Mouse (Mus musculus) intestine, embryonic 15.5 days (tissue): ENCODE results near the gene Prim2. TPM values are rescaled to one million over a fixed set of nuclear protein-coding genes. Genes with fewer than 3 reads are reported as not detected.

ENCODE experiments used
- ATAC-seq: fragments of 200-750 bp; cut with Nextera tagmentation; 2 replicates; pipeline ENCODE4 v1.8.0; 2017; ENCODE audit warnings: moderate TSS enrichment, moderate library complexity
- H3K27ac ChIP-seq: fragments of 300-500 bp; sonication (generic); 2 replicates; pipeline ENCODE4 v1.5.1; 2015; ENCODE audit warnings: mild to moderate bottlenecking, inconsistent platforms
- H3K27me3 ChIP-seq: fragments of 300-500 bp; sonication (generic); replicated peaks from 2 replicates; pipeline ENCODE4 v1.6.1; 2015; ENCODE audit warnings: inconsistent platforms
- H3K36me3 ChIP-seq: fragments of 300-500 bp; sonication (generic); 2 replicates; pipeline ENCODE4 v1.6.1; 2015; ENCODE audit warnings: inconsistent platforms
- H3K4me1 ChIP-seq: fragments of 300-500 bp; sonication (generic); replicated peaks from 2 replicates; pipeline ENCODE4 v1.6.1; 2015; ENCODE audit warnings: inconsistent platforms
- H3K4me2 ChIP-seq: fragments of 300-500 bp; sonication (generic); replicated peaks from 2 replicates; pipeline ENCODE4 v1.6.1; 2015; ENCODE audit warnings: mild to moderate bottlenecking, inconsistent platforms
- H3K4me3 ChIP-seq: fragments of 300-500 bp; sonication (generic); replicated peaks from 2 replicates; pipeline ENCODE4 v1.5.1; 2015; ENCODE audit warnings: inconsistent platforms
- H3K9ac ChIP-seq: fragments of 300-500 bp; sonication (generic); 2 replicates; pipeline ENCODE4 v1.6.1; 2015; ENCODE audit warnings: inconsistent platforms
- H3K9me3 ChIP-seq: fragments of 300-500 bp; sonication (generic); 2 replicates; pipeline ENCODE4 v1.6.1; 2016; ENCODE audit warnings: inconsistent platforms
- WGBS: fragments of 180-500 bp; shearing (Covaris S2); methylation state at CpG from one replicate; pipeline ENCODE4 v1.1.7; 2015; 5-methylcytosine and 5-hydroxymethylcytosine counted together
- polyA plus RNA-seq: library from polyadenylated mRNA; unstranded; fragments of >200 nt; fragmentation: Nextera tagmentation; extraction: Ambion mirVana; gene quantifications from 2 replicates; pipeline ENCODE4 v1.2.1, GENCODE M21; 2015

Prim2 gene
- polyA plus RNA-seq, 1 experiment from 2014 or later: 30.8 TPM

GRCm38 (mm10) chr1:33680435-33680834, 10.8 kb upstream of the Prim2 start:
- Histone ChIP-seq H3K4me3 (no peak overlapping the region), H3K4me2 (no peak overlapping the region), H3K27me3 (no peaks in the 10 kb centered on the region), H3K9me3 (no peaks in the 10 kb centered on the region), H3K27ac (no peak overlapping the region), H3K36me3 (no peaks in the 10 kb centered on the region), H3K4me1 (no peaks in the 10 kb centered on the region), H3K9ac (no peak overlapping the region)
- no peak for ATAC-seq
- WGBS: 29% methylated on average over 3 of the region's 4 CpGs

DNA sequence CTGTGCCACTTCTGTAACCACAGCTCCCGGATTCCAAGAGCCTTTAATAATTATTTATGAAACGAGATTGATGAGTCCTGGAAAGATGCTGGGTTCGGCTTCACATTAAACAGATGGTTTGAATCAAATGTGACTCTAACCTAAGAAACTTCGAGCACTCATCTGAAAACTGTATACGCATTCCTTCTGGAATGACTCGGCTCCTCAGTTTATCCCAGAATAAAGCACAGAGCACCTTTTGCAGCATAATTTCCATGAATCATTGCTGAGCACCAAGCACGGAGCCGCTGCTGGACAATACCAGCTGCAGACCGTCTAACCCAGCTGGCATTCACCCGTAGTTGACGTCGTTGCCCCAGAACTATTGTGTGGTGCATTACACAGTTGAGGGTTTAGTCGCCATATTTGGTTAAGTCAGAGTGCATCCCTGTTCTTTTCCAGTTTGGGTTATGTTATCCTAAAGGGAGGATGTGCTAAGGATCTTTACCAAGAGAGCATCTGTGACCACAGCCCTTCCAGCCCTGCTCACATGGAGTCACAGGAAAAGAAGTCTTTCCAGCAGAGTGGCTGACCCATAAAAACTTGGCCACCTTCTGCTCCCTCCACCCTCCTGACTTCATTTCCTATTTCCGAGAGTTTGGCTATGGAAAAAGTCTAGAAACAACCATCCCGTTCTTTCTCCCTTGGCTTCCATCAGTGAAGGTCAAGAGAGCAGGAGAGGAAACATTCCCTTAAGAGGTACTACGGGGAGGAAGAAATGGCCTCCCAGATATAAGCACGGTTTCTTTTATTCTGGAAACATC, 3.8 kb upstream of the Prim2 start:
- 50% methylated on average over 17 of the region's 17 CpGs for WGBS
- no peak overlapping the region for H3K4me3 ChIP-seq
- H3K36me3 ChIP-seq: no peaks in the 10 kb centered on the region
- ATAC-seq: no peak
- 0 out of 2 replicates have a peak overlapping the region, but pooled peaks have one; percentile 32 for H3K27ac ChIP-seq
- peaks cover 2% of the 10 kb centered on the region; the same call in 1 of the 2 replicates for H3K4me1 ChIP-seq
- H3K9ac ChIP-seq: no peak overlapping the region
- H3K27me3 ChIP-seq: no peaks in the 10 kb centered on the region
- no peaks in the 10 kb centered on the region for H3K9me3 ChIP-seq
- peak overlapping the region; percentile 12; the same call in 1 of the 2 replicates for H3K4me2 ChIP-seq

DNA sequence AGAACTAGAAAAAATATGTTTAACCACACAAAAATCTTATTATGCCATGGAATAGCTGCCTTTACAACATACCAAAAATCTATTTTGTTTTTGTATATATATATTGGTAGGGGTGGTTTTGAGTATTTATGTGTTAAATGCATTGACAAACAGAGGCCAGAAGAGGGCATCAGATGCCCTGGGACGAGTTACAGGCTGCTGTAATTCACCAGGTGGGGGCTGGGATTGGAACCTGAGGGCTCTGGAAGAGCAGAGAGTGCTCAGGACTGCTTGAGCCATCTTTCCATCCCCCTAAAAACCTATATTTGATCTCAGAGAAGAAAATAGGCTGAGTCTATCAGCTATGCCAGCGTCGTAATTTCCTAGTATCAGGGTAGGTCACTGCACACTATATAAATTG, 2.9 kb upstream of the Prim2 start:
- Histone ChIP-seq H3K9ac (no peak overlapping the region), H3K27me3 (no peaks in the 10 kb centered on the region), H3K9me3 (no peaks in the 10 kb centered on the region), H3K36me3 (no peaks in the 10 kb centered on the region), H3K4me2 (no peak overlapping the region), H3K4me3 (no peak overlapping the region), H3K4me1 (peaks cover 2% of the 10 kb centered on the region; the same call in 1 of the 2 replicates), H3K27ac (no peak overlapping the region)
- WGBS: 27% methylated on average over 3 of the region's 3 CpGs
- no peak for ATAC-seq

DNA sequence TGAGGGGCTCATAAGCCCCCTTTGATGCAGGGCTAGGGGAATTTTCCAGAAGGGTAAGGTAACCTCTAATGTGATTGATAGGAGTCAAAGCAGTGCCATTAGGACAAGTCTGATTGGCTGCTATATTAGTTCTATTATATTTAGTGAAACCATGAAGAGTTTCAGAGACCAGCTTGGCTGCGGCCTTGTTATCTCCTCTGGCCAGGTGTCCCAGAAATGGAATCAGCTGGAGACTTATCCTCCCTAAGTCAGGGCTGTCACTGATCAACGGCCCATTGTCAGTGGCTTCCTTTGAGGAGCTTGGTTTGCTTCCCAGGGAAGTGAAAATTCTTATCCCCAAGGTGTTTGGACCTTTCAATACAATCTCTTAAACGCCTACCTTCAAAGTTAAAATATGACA, 2.5 kb upstream of the Prim2 start:
- no peaks in the 10 kb centered on the region for H3K27me3 ChIP-seq
- 73% methylated on average over 3 of the region's 3 CpGs for WGBS
- no peak overlapping the region for H3K4me2 ChIP-seq
- H3K27ac ChIP-seq: no peak overlapping the region
- ATAC-seq: no peak
- H3K9me3 ChIP-seq: no peaks in the 10 kb centered on the region
- H3K4me1 ChIP-seq: peaks cover 2% of the 10 kb centered on the region; the same call in 1 of the 2 replicates
- H3K4me3 ChIP-seq: no peak overlapping the region
- no peak overlapping the region for H3K9ac ChIP-seq
- no peaks in the 10 kb centered on the region for H3K36me3 ChIP-seq

DNA sequence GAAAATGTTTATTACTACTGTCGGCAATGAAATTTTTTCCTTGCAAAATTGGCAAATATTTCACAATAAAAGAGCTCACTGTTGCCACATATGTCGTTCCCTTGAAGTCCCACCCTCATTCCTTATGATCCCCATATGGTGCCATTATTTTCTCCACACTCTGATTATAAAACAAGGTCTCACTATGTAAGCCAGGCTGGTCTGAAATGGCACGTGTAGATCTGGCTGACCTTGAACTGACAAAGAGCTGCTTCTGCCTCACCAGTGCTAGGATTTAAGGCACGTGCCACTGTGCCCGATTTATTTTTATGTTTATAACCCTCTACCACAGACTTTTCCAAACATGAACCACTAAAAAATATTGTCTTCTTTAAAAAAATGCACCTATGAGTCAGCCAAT, 1.8 kb upstream of the Prim2 start:
- Histone ChIP-seq H3K4me1 (peaks cover 2% of the 10 kb centered on the region; the same call in 1 of the 2 replicates), H3K27me3 (no peaks in the 10 kb centered on the region), H3K9me3 (no peaks in the 10 kb centered on the region), H3K9ac (no peak overlapping the region), H3K27ac (no peak overlapping the region), H3K4me3 (no peak overlapping the region), H3K4me2 (no peak overlapping the region), H3K36me3 (no peaks in the 10 kb centered on the region)
- WGBS: 62% methylated on average over 5 of the region's 5 CpGs
- no peak for ATAC-seq

- H3K4me1 ChIP-seq: peaks cover 2% of the 10 kb centered on the region; the same call in 1 of the 2 replicates
- H3K4me3 ChIP-seq: peak overlapping the region; percentile 55
- peak; percentile 76 for ATAC-seq
Observed at GRCm38 (mm10) chr1:33670164-33670616, 595 bp upstream of the Prim2 start.

GRCm38 (mm10) chr1:33663605-33664117, 5.9 kb downstream of the Prim2 start:
- Histone ChIP-seq H3K36me3 (peaks cover 10% of the 10 kb centered on the region), H3K9me3 (no peaks in the 10 kb centered on the region), H3K4me3 (no peak overlapping the region), H3K27ac (no peak overlapping the region), H3K27me3 (no peaks in the 10 kb centered on the region), H3K4me2 (no peak overlapping the region), H3K9ac (no peak overlapping the region), H3K4me1 (no peaks in the 10 kb centered on the region)
- 87% methylated on average over 19 of the region's 19 CpGs for WGBS
- ATAC-seq: no peak

More at GRCm38 (mm10) chr1:33670164-33670616, 595 bp upstream of the Prim2 start:
- under 1% methylated on average over 37 of the region's 37 CpGs for WGBS
- Histone ChIP-seq H3K9me3 (no peaks in the 10 kb centered on the region), H3K27me3 (no peaks in the 10 kb centered on the region), H3K9ac (peak overlapping the region; percentile 69), H3K36me3 (no peaks in the 10 kb centered on the region; the same call in 1 of the 2 replicates), H3K4me2 (peak overlapping the region; percentile 93), H3K27ac (peak overlapping the region; percentile 76)

GRCm38 (mm10) chr1:33663163-33663562, 6.4 kb downstream of the Prim2 start:
- Histone ChIP-seq H3K4me1 (no peaks in the 10 kb centered on the region), H3K4me3 (no peak overlapping the region), H3K9ac (no peak overlapping the region), H3K9me3 (no peaks in the 10 kb centered on the region), H3K36me3 (peaks cover 10% of the 10 kb centered on the region), H3K27ac (no peak overlapping the region), H3K4me2 (no peak overlapping the region), H3K27me3 (no peaks in the 10 kb centered on the region)
- ATAC-seq: no peak

DNA sequence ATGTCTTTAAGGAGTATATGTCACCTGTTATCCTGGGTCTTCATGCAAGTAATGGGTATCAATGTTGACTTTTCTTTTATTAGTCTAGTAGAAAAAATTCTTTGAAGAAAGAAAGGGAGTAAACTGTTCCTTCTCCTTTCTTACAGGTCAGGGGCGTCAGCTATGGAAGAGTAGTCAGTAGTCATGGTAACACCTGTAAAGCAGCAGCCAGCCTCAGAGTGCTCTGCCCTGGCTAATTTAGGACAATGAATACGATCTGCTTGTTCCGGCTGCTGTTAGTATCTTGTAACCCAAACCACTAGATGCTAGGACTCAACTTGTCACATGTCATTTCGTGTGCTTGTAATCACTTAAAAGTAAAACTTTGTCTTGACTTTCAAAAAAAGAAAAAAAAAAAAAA, 11.3 kb downstream of the Prim2 start:
- 84% methylated on average over 4 of the region's 4 CpGs for WGBS
- ATAC-seq: no peak
- H3K27ac ChIP-seq: no peak overlapping the region
- H3K4me1 ChIP-seq: no peaks in the 10 kb centered on the region
- H3K4me2 ChIP-seq: no peak overlapping the region
- no peak overlapping the region for H3K9ac ChIP-seq
- peaks cover 10% of the 10 kb centered on the region; the same call in 1 of the 2 replicates for H3K36me3 ChIP-seq
- H3K9me3 ChIP-seq: no peaks in the 10 kb centered on the region
- H3K27me3 ChIP-seq: no peaks in the 10 kb centered on the region
- no peak overlapping the region for H3K4me3 ChIP-seq

- no peak overlapping the region for H3K9ac ChIP-seq
- H3K27ac ChIP-seq: no peak overlapping the region
- no peaks in the 10 kb centered on the region for H3K4me1 ChIP-seq
- no peaks in the 10 kb centered on the region for H3K9me3 ChIP-seq
- H3K27me3 ChIP-seq: no peaks in the 10 kb centered on the region
- H3K4me3 ChIP-seq: no peak overlapping the region
- WGBS: 76% methylated on average over 12 of the region's 12 CpGs
- H3K4me2 ChIP-seq: no peak overlapping the region
- ATAC-seq: no peak
- peaks cover 10% of the 10 kb centered on the region; the same call in 1 of the 2 replicates for H3K36me3 ChIP-seq
Observed at GRCm38 (mm10) chr1:33657574-33658149, 11.9 kb downstream of the Prim2 start.

- no peak overlapping the region for H3K27ac ChIP-seq
Observed at GRCm38 (mm10) chr1:33650875-33651274, 18.7 kb downstream of the Prim2 start.

GRCm38 (mm10) chr1:33649534-33650108, 20.0 kb downstream of the Prim2 start:
- H3K4me1 ChIP-seq: no peaks in the 10 kb centered on the region
- no peaks in the 10 kb centered on the region for H3K36me3 ChIP-seq
- no peak overlapping the region for H3K4me2 ChIP-seq
- H3K9me3 ChIP-seq: no peaks in the 10 kb centered on the region
- WGBS: 93% methylated on average over 9 of the region's 9 CpGs
- ATAC-seq: no peak
- H3K27me3 ChIP-seq: no peaks in the 10 kb centered on the region
- H3K9ac ChIP-seq: no peak overlapping the region
- H3K4me3 ChIP-seq: no peak overlapping the region
- no peak overlapping the region for H3K27ac ChIP-seq

More at GRCm38 (mm10) chr1:33650875-33651274, 18.7 kb downstream of the Prim2 start:
- H3K27me3 ChIP-seq: no peaks in the 10 kb centered on the region
- H3K36me3 ChIP-seq: no peaks in the 10 kb centered on the region
- no peak overlapping the region for H3K4me2 ChIP-seq
- WGBS: 93% methylated on average over 11 of the region's 11 CpGs
- ATAC-seq: no peak
- H3K9ac ChIP-seq: no peak overlapping the region
- H3K9me3 ChIP-seq: no peaks in the 10 kb centered on the region
- H3K4me1 ChIP-seq: no peaks in the 10 kb centered on the region
- no peak overlapping the region for H3K4me3 ChIP-seq
